Mouse (Mus musculus): ENCODE data around the gene Sgpl1. TPM values are rescaled to one million over a fixed set of nuclear protein-coding genes. Genes with fewer than 3 reads are reported as not detected.
"Not testable (repeated sequence)": the region's sequence is repeated elsewhere in the genome, so short reads cannot be mapped to it uniquely, and the experiment has no call there.

Sgpl1 gene
- total RNA-seq, 2 experiments from 2014 or later = 27.8 to 28.7 TPM

- DNase-seq (ENCODE audit: low spot score in 2 of 2) = no peak
These were observed 11.1 kb upstream of the Sgpl1 start for GRCm38 (mm10) chr10:61158594-61158993.

- no peak for DNase-seq (ENCODE audit: low spot score in 2 of 2)
These were observed 8.9 kb upstream of the Sgpl1 start for GRCm38 (mm10) chr10:61156453-61156852.

DNA sequence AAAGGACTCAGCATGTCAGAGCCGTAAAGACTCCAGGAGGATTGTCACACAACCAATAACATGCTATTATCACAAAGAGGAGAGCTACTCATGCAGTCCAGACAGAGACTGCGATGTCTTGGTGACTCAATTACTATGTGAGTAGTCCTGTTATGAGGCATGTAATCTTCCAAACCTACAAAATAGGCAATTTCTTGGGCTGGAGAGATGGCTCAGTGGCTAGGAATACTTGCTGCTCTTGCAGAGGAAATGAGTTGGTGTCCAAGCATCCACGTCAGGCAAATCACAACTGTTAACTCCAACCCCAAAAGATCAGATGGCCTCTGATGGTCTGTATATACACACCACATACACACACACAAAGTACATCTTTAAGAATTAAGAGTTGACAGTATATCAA, 8.1 kb upstream of the Sgpl1 start:
- DNase-seq (ENCODE audit: low spot score in 2 of 2) = no peak

GRCm38 (mm10) chr10:61152131-61152530, 4.6 kb upstream of the Sgpl1 start:
- no peak for DNase-seq (ENCODE audit: low spot score in 2 of 2)

DNA sequence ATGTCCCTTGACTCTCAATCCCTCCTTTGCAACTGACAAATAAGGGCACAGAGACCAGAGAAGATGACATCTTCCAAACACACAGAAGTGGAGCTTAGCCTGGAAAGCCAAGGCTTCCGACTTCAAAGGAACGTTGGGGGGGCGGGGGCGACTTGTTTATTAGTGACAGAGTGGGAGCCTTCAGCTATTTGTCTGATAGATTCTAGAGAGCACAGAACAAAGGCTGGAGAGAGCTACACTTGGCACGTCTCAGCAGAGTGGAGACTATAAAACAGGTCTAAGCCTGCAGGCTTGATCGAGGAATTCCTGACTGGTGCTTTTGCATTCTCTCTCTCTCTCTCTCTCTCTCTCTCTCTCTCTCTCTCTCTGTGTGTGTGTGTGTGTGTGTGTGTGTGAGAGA, 3.1 kb upstream of the Sgpl1 start:
- no peak for DNase-seq (ENCODE audit: low spot score in 2 of 2)

GRCm38 (mm10) chr10:61149476-61149875, 2.0 kb upstream of the Sgpl1 start:
- no peak for DNase-seq (ENCODE audit: low spot score in 2 of 2)

- peak; percentile 21 for DNase-seq (ENCODE audit: low spot score in 2 of 2)
These were observed 721 bp downstream of the Sgpl1 start for GRCm38 (mm10) chr10:61146807-61147156.

DNA sequence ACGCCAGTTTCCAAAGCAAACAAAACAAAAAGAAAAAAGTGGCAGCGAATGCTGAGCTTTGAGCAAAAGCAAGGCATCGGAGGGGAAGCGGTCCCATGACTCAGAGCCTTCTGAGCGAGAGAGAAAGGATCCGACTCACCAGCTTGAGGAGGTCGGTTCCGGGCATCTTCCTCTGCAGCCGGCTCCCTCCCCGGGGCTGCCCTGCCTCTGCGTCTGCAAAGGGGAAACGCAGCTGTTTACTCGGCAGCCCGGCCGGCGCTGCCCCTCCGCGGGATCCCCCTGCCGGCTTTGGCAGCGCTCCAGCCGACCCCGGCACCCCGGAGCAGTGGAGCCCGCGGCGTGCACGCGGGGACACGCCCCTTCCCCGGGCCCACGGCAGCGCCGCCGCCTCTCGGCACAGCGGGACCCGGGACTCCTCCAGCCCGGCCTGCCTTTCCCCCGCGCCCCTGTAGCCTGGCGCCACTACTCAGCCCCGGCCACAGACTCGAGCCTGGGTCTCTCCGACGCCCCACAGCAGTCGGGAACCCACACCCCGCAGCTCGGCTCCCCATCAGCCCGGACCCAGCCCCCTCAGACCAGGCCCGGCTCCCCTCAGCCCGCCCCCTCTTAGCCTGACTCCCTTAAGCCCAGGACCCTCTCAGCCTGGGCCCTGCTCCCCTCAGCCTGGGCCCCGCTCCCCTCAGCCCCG, 1.2 kb downstream of the Sgpl1 start:
- DNase-seq (ENCODE audit: low spot score in 2 of 2) = peak; percentile 45 to 50

DNA sequence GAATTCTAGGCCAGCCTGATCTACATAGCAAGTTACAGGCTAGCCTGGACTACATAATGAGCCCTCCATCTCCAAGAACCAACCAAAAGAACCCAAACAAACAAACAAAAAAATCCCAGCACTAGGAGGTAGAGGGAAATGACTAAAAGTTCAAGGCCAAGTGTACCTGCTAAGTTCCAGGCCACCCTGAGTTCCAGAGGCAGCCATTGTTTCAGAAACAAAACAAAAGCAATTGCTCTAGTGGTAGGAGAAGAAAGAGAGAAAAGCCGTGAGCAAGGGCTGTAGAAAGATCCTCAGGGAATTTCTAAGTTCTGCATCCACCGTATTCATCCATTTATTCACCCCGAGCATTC, 1.8 kb downstream of the Sgpl1 start:
- DNase-seq (ENCODE audit: low spot score in 2 of 2) = no peak

GRCm38 (mm10) chr10:61143343-61143742, 4.2 kb downstream of the Sgpl1 start:
- no peak for DNase-seq (ENCODE audit: low spot score in 2 of 2)

DNA sequence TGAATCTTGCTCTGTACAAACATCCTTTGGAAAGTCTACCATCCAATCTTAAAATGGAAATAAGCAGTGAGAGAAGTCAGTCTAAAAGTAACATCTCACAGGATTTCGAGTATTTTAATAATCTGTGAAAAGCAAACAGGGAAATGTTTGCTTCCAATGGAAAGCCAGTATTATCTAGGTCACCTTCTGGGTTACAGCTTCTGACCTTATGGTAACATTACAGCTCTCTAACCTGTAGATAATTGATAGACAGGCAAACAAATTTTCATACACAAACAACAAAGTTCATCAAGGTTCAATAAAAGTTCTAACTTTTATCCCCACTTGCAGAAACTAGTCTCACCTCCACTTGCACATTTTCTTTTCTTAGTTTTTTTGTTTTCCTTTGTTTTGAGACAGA, 9.9 kb downstream of the Sgpl1 start:
- no peak for DNase-seq (ENCODE audit: low spot score in 2 of 2)

DNA sequence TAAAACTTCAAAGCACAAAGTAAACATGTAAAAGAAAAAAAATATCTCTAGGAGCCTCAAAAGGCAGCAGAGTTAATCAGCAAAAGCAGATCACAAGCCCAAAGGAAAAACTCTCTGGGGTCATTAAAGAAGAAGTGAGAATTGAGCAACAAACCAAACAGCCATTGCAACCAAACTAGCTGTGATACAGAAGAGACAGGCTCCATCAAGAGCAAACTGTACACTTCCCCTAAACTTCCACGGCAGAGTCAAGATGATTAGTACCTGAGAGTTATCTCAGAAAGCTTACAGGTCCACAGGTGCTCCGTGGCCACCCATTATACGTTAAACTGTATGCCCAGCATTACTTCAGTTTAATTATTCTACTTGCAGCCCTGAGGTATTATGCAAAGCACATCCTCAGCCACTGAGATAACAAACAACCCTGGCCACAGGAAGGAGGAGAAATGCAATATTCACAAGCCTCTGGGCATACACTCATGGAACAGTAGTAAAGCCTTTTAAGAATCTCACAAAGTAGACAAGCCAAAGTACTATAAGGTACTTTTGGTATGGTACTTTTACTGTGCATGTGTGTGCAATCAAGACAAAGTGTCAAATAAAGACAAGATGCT, 12.2 kb downstream of the Sgpl1 start:
- DNase-seq (ENCODE audit: low spot score in 2 of 2) = no peak

GRCm38 (mm10) chr10:61134041-61134440, 13.5 kb downstream of the Sgpl1 start:
- no peak for DNase-seq (ENCODE audit: low spot score in 2 of 2)

DNA sequence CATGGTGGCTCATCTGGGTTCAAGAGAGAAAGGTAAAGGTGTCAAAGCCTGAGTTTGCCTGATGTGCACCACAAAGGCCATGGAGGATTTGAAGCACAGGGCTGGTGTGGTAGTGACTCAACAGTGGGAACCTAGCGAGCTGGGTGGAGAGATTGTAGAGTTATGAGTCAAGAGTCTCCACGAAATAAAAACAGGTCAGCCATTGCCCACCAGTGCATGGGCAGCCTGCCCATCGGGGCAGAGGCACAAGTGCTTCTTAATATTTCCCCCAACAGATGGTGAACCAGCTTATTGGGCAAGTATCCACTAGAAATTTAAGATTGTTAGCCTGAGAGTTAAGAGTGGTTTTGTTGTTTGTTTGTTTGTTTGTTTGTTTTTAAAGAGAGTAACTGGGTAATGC, 16.5 kb downstream of the Sgpl1 start:
- DNase-seq (ENCODE audit: low spot score in 2 of 2) = no peak

- DNase-seq (ENCODE audit: low spot score in 2 of 2) = no peak
These were observed 18.7 kb downstream of the Sgpl1 start for GRCm38 (mm10) chr10:61128701-61129365.

DNA sequence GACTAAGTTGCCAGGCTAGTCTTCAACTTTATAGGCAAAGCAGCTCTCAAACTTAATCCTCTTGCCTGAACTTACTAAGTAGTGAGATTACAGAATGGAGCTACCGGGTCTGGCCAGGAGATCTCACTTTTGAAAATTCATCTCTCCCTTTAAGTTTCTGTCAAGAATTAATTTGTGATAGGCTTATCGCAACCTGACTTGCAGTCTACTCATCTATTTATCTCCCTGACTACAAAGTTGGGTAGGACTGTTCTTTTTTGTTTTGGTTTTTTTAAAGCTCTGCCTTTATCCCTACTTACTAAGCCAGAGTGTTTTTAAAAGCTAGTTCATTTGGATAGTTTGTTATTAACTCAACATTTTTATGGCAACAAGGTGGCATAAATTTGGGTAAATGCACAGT, 23.0 kb downstream of the Sgpl1 start:
- no peak for DNase-seq (ENCODE audit: low spot score in 2 of 2)

DNA sequence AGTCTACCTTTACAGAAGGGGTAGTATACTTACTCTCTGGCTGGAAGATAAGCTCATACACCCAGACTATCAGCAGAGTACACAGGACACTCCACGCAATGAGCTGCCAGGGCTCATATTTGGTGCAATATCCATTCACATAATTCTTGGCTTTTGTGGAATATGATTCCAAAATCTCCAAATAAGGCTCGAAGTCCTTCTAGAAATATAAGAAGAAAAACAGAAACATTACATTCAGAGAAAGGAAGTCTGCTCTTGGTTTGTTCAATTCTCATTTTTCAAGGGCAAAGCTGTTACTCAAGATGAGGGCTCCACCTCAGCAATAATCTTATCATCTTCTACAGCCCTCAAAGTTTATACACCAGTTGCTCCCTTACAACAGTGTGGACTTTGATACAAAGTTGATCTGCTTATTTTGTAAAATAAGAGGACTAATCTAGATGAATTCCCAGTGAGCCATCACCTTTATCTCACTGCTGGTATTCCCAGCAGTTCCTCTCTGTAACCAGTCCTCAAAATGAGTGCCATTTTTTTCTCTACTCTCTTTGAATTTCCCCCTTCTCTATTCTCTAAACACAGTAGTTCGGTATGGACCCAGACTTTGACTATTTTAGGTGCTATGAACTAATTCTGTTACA, 24.1 kb downstream of the Sgpl1 start:
- no peak for DNase-seq (ENCODE audit: low spot score in 2 of 2)

- DNase-seq (ENCODE audit: low spot score in 2 of 2) = not testable (repeated sequence)
These were observed 25.8 kb downstream of the Sgpl1 start for GRCm38 (mm10) chr10:61121732-61122131.

- no peak for DNase-seq (ENCODE audit: low spot score in 2 of 2)
These were observed 33.2 kb downstream of the Sgpl1 start for GRCm38 (mm10) chr10:61114246-61114720.

- DNase-seq (ENCODE audit: low spot score in 2 of 2) = no peak
These were observed 43.9 kb downstream of the Sgpl1 start for GRCm38 (mm10) chr10:61103564-61104114.

DNA sequence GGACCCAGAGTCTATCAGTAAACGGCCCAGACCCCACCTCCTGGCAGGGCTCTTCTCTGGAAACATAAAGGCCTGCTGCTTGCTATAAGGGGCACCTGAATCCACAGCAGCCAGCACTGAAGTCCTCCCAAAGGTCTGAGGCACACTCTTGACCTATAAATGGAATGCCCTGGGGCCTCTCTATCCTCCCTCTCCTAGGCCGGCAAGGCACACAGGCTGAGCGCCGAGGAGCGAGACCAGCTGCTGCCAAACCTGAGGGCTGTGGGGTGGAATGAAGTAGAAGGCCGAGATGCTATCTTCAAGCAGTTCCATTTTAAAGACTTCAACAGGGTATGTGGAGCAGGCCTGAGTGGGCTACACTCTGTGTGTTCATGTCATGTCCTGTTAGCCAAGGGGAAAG, 55.6 kb downstream of the Sgpl1 start:
- DNase-seq (ENCODE audit: low spot score in 2 of 2) = no peak

Measured in gastrocnemius, postnatal 4 days (tissue).